Mouse (Mus musculus): ENCODE measurements around the gene Pde10a.

Gene Pde10a

DNA sequence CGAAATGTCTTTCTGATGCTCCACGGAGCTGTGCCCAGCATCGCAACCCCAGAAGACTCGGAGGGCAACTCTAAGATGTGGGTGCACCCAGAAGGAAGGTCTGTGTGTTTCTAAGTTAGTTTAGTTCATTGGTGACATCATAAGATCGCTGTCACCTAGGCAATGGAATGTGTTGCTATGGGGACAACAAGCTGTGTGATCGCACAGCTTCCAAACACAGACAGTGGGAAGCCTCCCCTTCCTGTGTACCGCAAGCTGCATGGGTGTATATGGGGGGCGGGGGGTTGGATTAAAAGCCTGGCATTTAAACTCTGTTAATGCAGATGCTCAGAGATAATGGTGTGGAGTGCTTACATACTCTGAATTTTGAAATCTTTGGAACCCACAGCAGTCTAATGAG, 56.4 kb downstream of the Pde10a start:
- no peak for DNase-seq (ENCODE audit: low spot score)

GRCm38 (mm10) chr17:8592427-8593277, 67.5 kb downstream of the Pde10a start:
- peak; percentile 90 for DNase-seq (ENCODE audit: low spot score)

DNA sequence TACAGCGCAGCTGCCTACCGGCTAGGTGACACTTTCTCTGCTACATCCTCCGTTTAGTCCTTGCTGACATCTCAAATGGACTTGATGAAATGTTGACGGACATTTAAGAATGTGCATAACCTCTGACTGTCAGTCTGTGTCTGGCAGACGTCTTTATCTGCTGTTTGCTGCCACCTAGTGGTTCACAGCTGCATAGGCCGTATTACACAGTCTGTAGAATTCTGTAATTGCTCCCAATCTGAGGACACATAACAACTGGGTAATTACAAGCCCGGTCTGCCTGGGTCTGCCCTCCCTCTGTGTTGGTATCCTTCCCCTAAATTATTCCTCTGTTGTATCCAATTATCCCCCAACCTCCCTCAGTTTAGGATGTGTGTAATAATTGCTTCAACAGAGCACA, 72.6 kb downstream of the Pde10a start:
- peak; percentile 61 for DNase-seq (ENCODE audit: low spot score)

DNA sequence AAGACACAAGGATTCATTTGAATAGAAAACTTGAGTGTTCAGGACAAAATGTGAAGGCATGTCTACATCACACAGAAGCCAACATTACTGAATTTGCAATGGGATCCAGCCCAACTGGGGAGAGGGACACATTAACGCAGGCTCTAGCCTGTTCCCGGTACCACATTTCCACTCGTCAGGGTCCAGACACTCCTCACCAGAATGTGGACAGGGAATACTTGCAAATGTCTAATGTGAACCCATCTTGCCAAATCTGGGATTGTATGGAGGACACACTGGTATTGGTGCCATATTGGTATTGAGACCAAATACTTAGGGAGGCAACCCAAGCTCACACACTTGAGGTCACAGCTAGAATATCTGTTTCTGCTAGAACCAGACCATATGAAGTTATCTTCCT, 77.8 kb downstream of the Pde10a start:
- no peak for DNase-seq (ENCODE audit: low spot score)

- DNase-seq (ENCODE audit: low spot score) = no peak
These were observed 80.7 kb downstream of the Pde10a start for GRCm38 (mm10) chr17:8605921-8606320.

DNA sequence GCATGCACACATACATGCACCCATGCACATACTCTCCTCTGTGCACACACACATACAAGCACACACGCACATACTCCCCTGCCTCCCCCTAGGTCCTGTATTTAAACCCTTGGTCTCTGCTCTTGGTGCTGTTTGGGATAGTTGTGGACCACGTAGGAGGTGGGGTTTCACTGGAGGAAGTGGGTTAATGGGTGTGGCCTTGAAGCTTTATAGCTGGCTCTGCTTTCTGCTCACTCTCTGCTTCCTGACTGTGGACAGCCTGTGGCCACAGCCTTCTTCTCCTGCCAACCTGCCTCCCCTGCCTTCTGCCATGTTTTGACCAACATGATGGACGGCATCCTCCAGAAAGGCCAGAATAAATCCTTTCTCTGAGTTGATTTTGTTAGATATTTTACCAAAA, 81.5 kb downstream of the Pde10a start:
- no peak for DNase-seq (ENCODE audit: low spot score)

DNA sequence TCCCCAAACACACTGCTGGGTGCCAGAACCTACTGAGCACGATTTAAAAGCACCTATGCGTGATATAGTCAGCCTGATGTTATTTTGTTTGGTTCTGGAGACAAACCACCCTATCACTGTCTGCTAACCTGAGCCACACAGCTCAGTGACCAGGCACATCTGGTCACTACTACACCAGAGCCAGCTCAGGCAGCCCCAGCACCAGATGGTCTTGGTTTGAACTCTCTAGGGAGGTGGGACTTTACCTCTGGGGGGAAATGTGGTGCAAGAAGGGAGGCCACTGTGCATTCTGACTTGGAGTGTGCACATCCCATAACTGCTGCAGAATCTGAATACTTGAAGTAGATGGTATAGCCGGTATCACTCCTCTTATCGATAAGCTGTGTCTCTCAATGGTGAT, 86.7 kb downstream of the Pde10a start:
- DNase-seq (ENCODE audit: low spot score) = no peak

- DNase-seq (ENCODE audit: low spot score) = peak; percentile 85
These were observed 88.8 kb downstream of the Pde10a start for GRCm38 (mm10) chr17:8613882-8614551.

- DNase-seq (ENCODE audit: low spot score) = no peak
These were observed 95.2 kb downstream of the Pde10a start for GRCm38 (mm10) chr17:8620346-8620745.

GRCm38 (mm10) chr17:8621105-8621504, 95.9 kb downstream of the Pde10a start:
- peak; percentile 30 for DNase-seq (ENCODE audit: low spot score)

- peak; percentile 23 for DNase-seq (ENCODE audit: low spot score)
These were observed 96.7 kb downstream of the Pde10a start for GRCm38 (mm10) chr17:8621906-8622305.

- DNase-seq (ENCODE audit: low spot score) = no peak
These were observed 101.2 kb downstream of the Pde10a start for GRCm38 (mm10) chr17:8626421-8626820.

- no peak for DNase-seq (ENCODE audit: low spot score)
These were observed 106.5 kb downstream of the Pde10a start for GRCm38 (mm10) chr17:8631701-8632100.

GRCm38 (mm10) chr17:8633596-8633995, 108.4 kb downstream of the Pde10a start:
- no peak for DNase-seq (ENCODE audit: low spot score)

DNA sequence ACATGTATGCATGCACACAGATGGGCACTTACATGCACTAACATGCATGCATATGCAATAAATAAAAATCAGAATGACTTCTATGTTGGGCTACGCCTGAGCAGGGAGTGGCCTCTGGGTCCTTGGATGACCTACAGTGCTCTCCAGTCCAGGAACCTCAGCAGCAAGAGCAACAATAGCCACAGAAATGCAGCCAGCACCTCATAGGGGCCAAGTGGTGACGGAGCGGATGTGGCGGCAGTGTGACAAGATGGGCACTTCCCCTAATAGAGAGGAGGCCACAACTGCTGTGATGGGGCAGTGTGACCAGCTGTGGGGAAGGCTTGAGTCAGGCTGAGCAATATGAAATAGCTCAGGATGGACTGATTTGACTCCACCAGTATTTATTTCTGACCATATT, 109.3 kb downstream of the Pde10a start:
- no peak for DNase-seq (ENCODE audit: low spot score)

DNA sequence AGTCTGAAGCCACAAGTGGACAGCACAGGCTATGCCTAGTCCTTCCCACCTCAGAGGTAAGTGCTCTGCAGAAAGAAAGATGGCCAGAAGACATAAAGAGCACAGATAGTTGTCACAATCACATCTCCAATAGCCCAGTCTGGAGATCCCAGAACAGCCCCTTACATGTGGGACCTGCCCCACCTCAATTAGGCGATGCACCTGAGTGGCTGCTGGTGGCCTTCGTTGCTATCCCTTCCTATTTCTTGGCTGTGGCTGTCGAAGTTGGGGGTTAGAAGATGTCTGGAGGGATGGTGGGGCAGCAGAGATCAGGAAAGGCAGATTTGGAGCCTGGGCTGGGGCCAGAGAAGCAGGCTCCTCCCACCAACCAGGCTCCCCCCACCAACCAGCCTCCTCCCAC, 111.1 kb downstream of the Pde10a start:
- DNase-seq (ENCODE audit: low spot score) = no peak

- DNase-seq (ENCODE audit: low spot score) = no peak
These were observed 111.5 kb downstream of the Pde10a start for GRCm38 (mm10) chr17:8636691-8637090.

- no peak for DNase-seq (ENCODE audit: low spot score)
These were observed 112.0 kb downstream of the Pde10a start for GRCm38 (mm10) chr17:8637181-8637580.

GRCm38 (mm10) chr17:8639703-8640380, 114.7 kb downstream of the Pde10a start:
- DNase-seq (ENCODE audit: low spot score) = no peak

DNA sequence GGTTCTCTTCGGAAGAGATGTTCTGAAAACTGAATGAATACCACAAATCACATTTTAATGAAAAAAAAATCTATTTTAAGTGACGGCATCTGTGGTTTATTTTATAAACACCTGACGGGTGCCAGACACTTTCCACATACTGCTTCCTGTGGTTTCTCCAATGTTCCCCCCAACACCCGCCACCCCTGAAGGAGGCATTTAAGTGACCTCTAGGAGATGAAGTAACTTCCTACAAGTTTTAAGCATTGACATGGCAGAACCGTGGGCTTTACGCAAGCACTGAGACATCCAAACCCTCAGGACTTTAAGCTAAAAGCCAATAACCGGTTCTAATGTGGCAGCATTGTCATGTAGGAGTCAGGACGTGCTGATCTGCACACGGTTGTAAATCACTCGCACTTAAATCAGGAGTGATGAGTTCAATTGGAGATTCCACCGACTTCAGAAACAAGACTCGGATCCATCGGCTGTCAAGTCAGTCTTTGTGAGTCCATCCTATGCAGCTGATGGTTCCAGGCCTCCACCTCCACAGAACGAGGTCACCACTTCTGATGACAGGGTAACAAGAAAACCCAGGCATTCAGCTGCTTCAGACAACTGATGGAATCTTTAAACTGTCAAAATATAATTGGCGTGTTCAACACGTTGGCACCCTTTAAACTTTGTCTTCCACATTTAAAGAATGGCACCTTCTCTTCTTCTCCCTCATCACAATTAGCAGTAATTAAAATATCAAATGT, 115.7 kb downstream of the Pde10a start:
- no peak for DNase-seq (ENCODE audit: low spot score)

DNA sequence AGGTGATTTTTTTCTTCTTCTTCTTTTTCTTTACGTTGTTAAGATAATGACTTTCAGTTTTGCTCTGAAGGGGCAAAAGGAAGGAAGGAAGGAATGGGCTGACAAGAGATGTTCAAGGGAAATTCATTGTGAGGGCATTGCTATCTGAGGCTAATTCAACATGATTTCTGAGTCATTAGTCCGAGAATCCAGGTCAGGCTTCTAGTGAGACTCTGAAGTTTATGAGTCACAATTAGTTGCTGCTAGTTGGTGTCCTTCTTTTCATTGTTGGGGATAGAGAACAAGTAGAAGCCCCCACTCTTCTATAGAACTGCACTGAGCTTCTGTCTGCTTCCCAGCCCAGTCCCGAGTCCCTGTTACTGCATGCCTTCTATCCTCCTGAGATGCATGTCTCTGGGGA, 116.3 kb downstream of the Pde10a start:
- no peak for DNase-seq (ENCODE audit: low spot score)

DNA sequence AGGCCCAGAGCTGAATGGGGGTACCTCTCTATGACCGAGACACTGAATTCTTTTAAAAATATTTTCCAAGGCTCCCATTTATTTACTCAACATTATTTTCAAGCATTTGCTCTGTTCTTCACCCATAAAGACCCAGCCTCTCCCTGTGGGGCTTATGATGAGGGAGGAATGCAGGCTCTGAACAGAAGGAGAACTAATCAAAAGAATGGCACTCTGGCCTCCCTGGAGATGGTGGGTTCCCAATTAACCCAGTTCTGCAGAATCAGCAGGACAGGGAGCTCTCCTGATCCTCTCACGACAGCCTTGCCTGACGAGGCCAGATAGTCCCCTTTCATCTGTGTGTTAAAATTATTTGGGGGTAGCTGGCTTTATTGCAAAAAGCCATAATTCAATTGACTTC, 117.2 kb downstream of the Pde10a start:
- no peak for DNase-seq (ENCODE audit: low spot score)

Measured in testis, postnatal 10 days (tissue).